Mouse (Mus musculus): ENCODE results near the gene Armc5. TPM values are rescaled to one million over a fixed set of nuclear protein-coding genes. Genes with fewer than 3 reads are reported as not detected.

The Armc5 gene
- polyA plus RNA-seq, 1 experiment from 2014 or later: 8.2 TPM

DNA sequence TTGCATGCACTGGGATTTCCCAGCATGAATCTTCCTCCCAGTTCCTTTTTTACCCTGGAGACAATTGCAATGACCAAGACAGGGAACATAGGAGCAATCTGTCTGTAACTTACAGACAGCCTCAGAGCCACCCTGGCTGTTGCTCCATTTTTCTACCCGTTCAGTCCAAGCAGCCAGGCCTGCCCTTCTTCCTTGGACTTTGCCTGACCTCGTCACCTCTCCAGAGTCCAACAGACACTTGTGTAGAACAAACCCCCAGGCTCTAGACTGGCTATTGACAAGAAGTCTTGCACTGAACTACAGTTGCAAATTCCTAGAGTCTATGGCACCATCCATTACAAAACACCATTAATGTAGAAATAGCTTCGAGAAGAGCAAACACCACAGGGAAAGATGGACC is 27.3 kb upstream of the Armc5 start:
- Histone ChIP-seq H3K36me3 (ENCODE audit: control insufficient read depth, insufficient read depth, low read length) (no peaks in the 10 kb centered on the region), H3K9me3 (ENCODE audit: control insufficient read depth, low read length) (no peaks in the 10 kb centered on the region), H3K4me1 (ENCODE audit: control insufficient read depth in 2 of 2, insufficient read depth in 2 of 2, low read length in 2 of 2) (peaks cover 3 to 4% of the 10 kb centered on the region in 2 experiments; a peak in 2 of 4 replicates), H3K27me3 (ENCODE audit: control insufficient read depth, insufficient read depth, low read length) (no peaks in the 10 kb centered on the region), H3K4me3 (ENCODE audit: control insufficient read depth in 1 of 2, insufficient read depth in 1 of 2, low read depth in 1 of 2, low read length in 2 of 2) (no peak overlapping the region), H3K9ac (ENCODE audit: low read length) (no peak overlapping the region), H3K4me2 (ENCODE audit: low read length) (no peak overlapping the region), H3K27ac (replicated peaks in 1 of 2; ENCODE audit: control insufficient read depth in 1 of 2, insufficient read depth in 1 of 2, low read depth in 2 of 2, low read length in 2 of 2) (no peak overlapping the region)
- WGBS: 56% methylated on average over 3 of the region's 3 CpGs
- no peak for ATAC-seq (ENCODE audit: insufficient number of reproducible peaks, insufficient read depth, low FRiP score, low read depth)

DNA sequence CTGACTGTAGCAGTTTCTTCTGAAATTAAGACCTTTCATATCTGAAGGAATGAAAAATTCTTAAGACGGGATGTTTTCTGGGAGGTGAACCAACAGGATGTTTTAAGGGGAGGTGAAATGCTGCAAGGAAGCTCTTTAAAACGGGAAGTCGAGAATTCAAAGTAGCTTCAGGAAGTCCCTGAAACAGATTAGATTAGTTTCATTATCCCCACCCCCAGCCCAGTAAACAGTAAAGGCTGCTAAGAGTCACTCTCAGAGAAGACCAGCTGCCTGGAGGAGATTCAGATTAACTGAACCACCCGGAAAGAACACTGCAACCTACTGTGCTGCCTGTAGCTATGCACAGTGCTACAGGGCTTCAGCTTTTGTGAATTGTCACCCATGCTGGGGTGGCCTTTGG is 17.2 kb upstream of the Armc5 start:
- Histone ChIP-seq H3K4me2 (ENCODE audit: low read length) (no peak overlapping the region), H3K4me1 (ENCODE audit: control insufficient read depth in 2 of 2, insufficient read depth in 2 of 2, low read length in 2 of 2) (no peaks in the 10 kb centered on the region), H3K4me3 (ENCODE audit: control insufficient read depth in 1 of 2, insufficient read depth in 1 of 2, low read depth in 1 of 2, low read length in 2 of 2) (no peak overlapping the region), H3K9me3 (ENCODE audit: control insufficient read depth, low read length) (no peaks in the 10 kb centered on the region), H3K36me3 (ENCODE audit: control insufficient read depth, insufficient read depth, low read length) (no peaks in the 10 kb centered on the region), H3K27ac (replicated peaks in 1 of 2; ENCODE audit: control insufficient read depth in 1 of 2, insufficient read depth in 1 of 2, low read depth in 2 of 2, low read length in 2 of 2) (no peak overlapping the region), H3K9ac (ENCODE audit: low read length) (no peak overlapping the region), H3K27me3 (ENCODE audit: control insufficient read depth, insufficient read depth, low read length) (no peaks in the 10 kb centered on the region)
- no peak for ATAC-seq (ENCODE audit: insufficient number of reproducible peaks, insufficient read depth, low FRiP score, low read depth)
- 56% methylated on average over 4 of the region's 4 CpGs for WGBS

DNA sequence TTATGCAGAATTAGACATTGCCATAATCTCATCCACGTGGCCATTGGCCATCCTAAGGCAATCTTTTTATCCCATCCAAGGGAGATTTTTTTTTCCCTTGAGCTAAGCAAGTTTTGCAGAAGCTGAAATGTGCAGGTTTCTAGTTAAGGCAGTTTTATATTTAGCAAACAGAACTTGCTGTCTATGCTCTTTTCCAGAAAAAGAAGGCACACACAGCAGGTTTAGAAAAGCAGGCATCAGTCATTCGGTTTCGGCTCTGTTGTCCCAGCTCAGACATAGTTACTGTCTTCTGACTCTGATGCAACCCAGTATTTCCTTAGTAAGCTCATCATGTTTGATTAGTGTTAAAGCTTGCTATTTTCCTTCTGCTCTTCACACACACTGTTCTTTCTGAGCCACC is 16.2 kb upstream of the Armc5 start:
- ATAC-seq (ENCODE audit: insufficient number of reproducible peaks, insufficient read depth, low FRiP score, low read depth): no peak
- no peaks in the 10 kb centered on the region for H3K9me3 ChIP-seq (ENCODE audit: control insufficient read depth, low read length)
- H3K4me1 ChIP-seq (ENCODE audit: control insufficient read depth in 2 of 2, insufficient read depth in 2 of 2, low read length in 2 of 2): no peaks in the 10 kb centered on the region
- H3K4me2 ChIP-seq (ENCODE audit: low read length): no peak overlapping the region
- WGBS: 90% methylated on average over 3 of the region's 3 CpGs
- H3K27me3 ChIP-seq (ENCODE audit: control insufficient read depth, insufficient read depth, low read length): no peaks in the 10 kb centered on the region
- H3K4me3 ChIP-seq (ENCODE audit: control insufficient read depth in 1 of 2, insufficient read depth in 1 of 2, low read depth in 1 of 2, low read length in 2 of 2): no peak overlapping the region
- H3K9ac ChIP-seq (ENCODE audit: low read length): no peak overlapping the region
- H3K36me3 ChIP-seq (ENCODE audit: control insufficient read depth, insufficient read depth, low read length): no peaks in the 10 kb centered on the region
- H3K27ac ChIP-seq (replicated peaks in 1 of 2; ENCODE audit: control insufficient read depth in 1 of 2, insufficient read depth in 1 of 2, low read depth in 2 of 2, low read length in 2 of 2): no peak overlapping the region

DNA sequence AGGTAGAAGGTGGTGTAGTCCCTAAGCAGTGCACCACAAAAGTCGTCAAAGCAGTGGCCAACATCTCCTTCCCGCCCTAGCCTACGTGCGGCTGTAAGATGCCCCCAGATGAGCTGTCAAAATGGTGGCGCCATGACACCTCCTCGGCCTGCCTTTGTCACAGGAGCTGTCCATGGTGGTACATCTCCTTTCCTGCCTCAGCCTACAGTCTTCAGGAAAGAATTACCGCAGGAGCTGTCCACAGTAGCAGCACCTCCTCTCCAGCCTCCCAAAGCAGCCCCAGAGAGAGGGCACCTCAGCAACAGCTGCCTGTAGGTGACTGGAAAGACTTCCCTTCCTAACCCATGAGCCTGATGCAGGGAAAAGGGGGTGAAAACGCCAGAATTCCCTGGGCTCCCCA is 5.4 kb upstream of the Armc5 start:
- Histone ChIP-seq H3K27ac (replicated peaks in 1 of 2; ENCODE audit: control insufficient read depth in 1 of 2, insufficient read depth in 1 of 2, low read depth in 2 of 2, low read length in 2 of 2) (no peak overlapping the region), H3K4me3 (ENCODE audit: control insufficient read depth in 1 of 2, insufficient read depth in 1 of 2, low read depth in 1 of 2, low read length in 2 of 2) (no peak overlapping the region), H3K9ac (ENCODE audit: low read length) (no peak overlapping the region), H3K36me3 (ENCODE audit: control insufficient read depth, insufficient read depth, low read length) (peaks cover 16% of the 10 kb centered on the region), H3K4me1 (ENCODE audit: control insufficient read depth in 2 of 2, insufficient read depth in 2 of 2, low read length in 2 of 2) (peaks cover 2% of the 10 kb centered on the region in 2 experiments; a peak in 2 of 4 replicates), H3K4me2 (ENCODE audit: low read length) (no peak overlapping the region), H3K9me3 (ENCODE audit: control insufficient read depth, low read length) (0 out of 2 replicates have a peak, but pooled peaks cover 2% of the 10 kb centered on the region), H3K27me3 (ENCODE audit: control insufficient read depth, insufficient read depth, low read length) (no peaks in the 10 kb centered on the region)
- WGBS: 37% methylated on average over 8 of the region's 8 CpGs
- no peak for ATAC-seq (ENCODE audit: insufficient number of reproducible peaks, insufficient read depth, low FRiP score, low read depth)

DNA sequence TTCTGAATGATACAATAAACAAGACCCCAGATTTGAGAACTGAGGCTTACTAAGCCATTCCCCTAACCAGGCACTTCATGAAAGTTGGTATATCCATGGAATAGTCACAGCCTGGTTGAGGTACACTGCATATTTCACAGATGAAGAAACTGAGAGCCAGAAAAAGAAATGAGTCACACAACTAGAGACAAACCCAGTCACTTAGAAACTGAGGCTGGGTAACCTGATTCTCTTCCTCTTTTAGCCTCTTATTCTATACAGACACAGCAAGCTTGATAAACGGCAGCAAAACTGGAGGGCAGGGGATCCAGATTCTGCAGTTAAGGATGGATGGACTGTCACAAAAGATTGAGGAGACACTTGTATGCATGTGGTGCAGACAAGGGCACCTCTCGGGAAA is 2.3 kb upstream of the Armc5 start:
- no peak overlapping the region for H3K27ac ChIP-seq (replicated peaks in 1 of 2; ENCODE audit: control insufficient read depth in 1 of 2, insufficient read depth in 1 of 2, low read depth in 2 of 2, low read length in 2 of 2)
- no peaks in the 10 kb centered on the region for H3K27me3 ChIP-seq (ENCODE audit: control insufficient read depth, insufficient read depth, low read length)
- peaks cover 17% of the 10 kb centered on the region for H3K36me3 ChIP-seq (ENCODE audit: control insufficient read depth, insufficient read depth, low read length)
- H3K4me3 ChIP-seq (ENCODE audit: control insufficient read depth in 1 of 2, insufficient read depth in 1 of 2, low read depth in 1 of 2, low read length in 2 of 2): no peak overlapping the region
- H3K9ac ChIP-seq (ENCODE audit: low read length): no peak overlapping the region
- peaks cover 6 to 14% of the 10 kb centered on the region in 2 experiments for H3K4me1 ChIP-seq (ENCODE audit: control insufficient read depth in 2 of 2, insufficient read depth in 2 of 2, low read length in 2 of 2)
- ATAC-seq (ENCODE audit: insufficient number of reproducible peaks, insufficient read depth, low FRiP score, low read depth): no peak
- 74% methylated on average over 2 of the region's 2 CpGs for WGBS
- H3K4me2 ChIP-seq (ENCODE audit: low read length): no peak overlapping the region
- H3K9me3 ChIP-seq (ENCODE audit: control insufficient read depth, low read length): no peaks in the 10 kb centered on the region

DNA sequence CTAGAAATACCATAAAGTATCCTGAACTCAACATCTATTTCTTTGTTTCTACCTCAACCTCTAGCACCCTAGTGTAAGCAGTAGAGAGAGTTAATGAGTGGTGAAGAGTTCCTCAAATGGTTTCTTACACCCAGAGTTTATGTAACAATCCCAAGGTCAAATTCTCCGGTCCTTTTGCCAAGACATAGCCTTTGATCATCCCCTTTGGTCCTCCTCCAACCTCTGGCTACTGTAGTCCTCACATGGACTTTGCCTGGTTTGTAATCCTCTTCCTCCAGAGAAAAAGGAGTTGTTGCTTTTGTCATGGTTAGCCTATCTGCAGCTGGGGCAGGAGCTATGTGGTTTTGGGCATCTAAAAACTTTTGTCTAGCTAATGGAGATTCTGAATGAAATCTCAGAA is 1.7 kb upstream of the Armc5 start:
- Histone ChIP-seq H3K4me3 (ENCODE audit: control insufficient read depth in 1 of 2, insufficient read depth in 1 of 2, low read depth in 1 of 2, low read length in 2 of 2) (no peak overlapping the region), H3K36me3 (ENCODE audit: control insufficient read depth, insufficient read depth, low read length) (peaks cover 24% of the 10 kb centered on the region), H3K27me3 (ENCODE audit: control insufficient read depth, insufficient read depth, low read length) (no peaks in the 10 kb centered on the region), H3K4me1 (ENCODE audit: control insufficient read depth in 2 of 2, insufficient read depth in 2 of 2, low read length in 2 of 2) (peaks cover 6 to 14% of the 10 kb centered on the region in 2 experiments), H3K27ac (replicated peaks in 1 of 2; ENCODE audit: control insufficient read depth in 1 of 2, insufficient read depth in 1 of 2, low read depth in 2 of 2, low read length in 2 of 2) (no peak overlapping the region), H3K9me3 (ENCODE audit: control insufficient read depth, low read length) (no peaks in the 10 kb centered on the region), H3K9ac (ENCODE audit: low read length) (no peak overlapping the region), H3K4me2 (ENCODE audit: low read length) (no peak overlapping the region)
- no peak for ATAC-seq (ENCODE audit: insufficient number of reproducible peaks, insufficient read depth, low FRiP score, low read depth)
- WGBS: 64% methylated on average over 1 of the region's 1 CpGs

DNA sequence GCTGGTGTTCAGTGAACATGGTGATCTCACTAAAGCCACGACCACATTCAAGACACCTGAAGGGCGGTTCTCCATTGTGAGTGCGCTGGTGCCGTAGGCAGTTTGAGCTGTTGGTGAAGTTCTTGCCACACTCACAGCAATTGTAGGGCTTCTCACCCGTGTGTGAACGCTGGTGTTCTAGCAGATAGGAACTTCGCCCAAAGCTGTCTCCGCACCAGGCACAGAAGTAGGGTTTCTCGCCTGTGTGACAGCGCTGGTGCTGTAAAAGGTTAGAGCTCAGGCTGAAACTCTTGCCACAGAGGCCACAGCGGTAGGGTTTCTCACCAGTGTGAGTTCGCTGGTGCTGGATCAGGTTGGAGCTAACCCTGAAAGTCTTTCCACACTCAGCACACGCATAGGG is 716 bp upstream of the Armc5 start:
- H3K27ac ChIP-seq (replicated peaks in 1 of 2; ENCODE audit: control insufficient read depth in 1 of 2, insufficient read depth in 1 of 2, low read depth in 2 of 2, low read length in 2 of 2): no peak overlapping the region
- peaks cover 6 to 14% of the 10 kb centered on the region in 2 experiments for H3K4me1 ChIP-seq (ENCODE audit: control insufficient read depth in 2 of 2, insufficient read depth in 2 of 2, low read length in 2 of 2)
- no peaks in the 10 kb centered on the region for H3K27me3 ChIP-seq (ENCODE audit: control insufficient read depth, insufficient read depth, low read length)
- no peaks in the 10 kb centered on the region for H3K9me3 ChIP-seq (ENCODE audit: control insufficient read depth, low read length)
- H3K36me3 ChIP-seq (ENCODE audit: control insufficient read depth, insufficient read depth, low read length): peaks cover 33% of the 10 kb centered on the region
- no peak overlapping the region for H3K4me3 ChIP-seq (ENCODE audit: control insufficient read depth in 1 of 2, insufficient read depth in 1 of 2, low read depth in 1 of 2, low read length in 2 of 2)
- H3K4me2 ChIP-seq (ENCODE audit: low read length): no peak overlapping the region
- ATAC-seq (ENCODE audit: insufficient number of reproducible peaks, insufficient read depth, low FRiP score, low read depth): no peak
- H3K9ac ChIP-seq (ENCODE audit: low read length): peak overlapping the region; percentile 87; the same call in 1 of the 2 replicates
- WGBS: 89% methylated on average over 13 of the region's 13 CpGs

DNA sequence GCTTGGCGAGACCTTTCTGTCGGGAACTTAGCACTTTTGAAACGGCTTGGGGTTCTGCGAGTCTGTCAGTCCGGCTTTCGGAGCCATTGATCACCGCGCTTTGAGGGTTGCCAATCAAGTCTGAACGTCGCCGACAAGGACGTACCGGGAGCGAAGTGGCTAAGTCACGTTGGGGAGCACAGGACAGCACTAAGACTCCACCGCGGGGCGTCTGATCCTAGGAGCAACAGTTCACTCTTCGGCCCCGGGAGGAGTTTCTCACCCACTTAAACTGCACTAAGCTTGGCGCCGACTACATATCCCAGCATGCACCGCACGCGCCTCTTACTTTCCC is 418 bp downstream of the Armc5 start:
- peak overlapping the region; percentile 76 to 79 for H3K4me3 ChIP-seq (ENCODE audit: control insufficient read depth in 1 of 2, insufficient read depth in 1 of 2, low read depth in 1 of 2, low read length in 2 of 2)
- H3K9me3 ChIP-seq (ENCODE audit: control insufficient read depth, low read length): no peaks in the 10 kb centered on the region
- peak overlapping the region; percentile 84 for H3K4me2 ChIP-seq (ENCODE audit: low read length)
- H3K36me3 ChIP-seq (ENCODE audit: control insufficient read depth, insufficient read depth, low read length): peaks cover 45% of the 10 kb centered on the region
- H3K4me1 ChIP-seq (ENCODE audit: control insufficient read depth in 2 of 2, insufficient read depth in 2 of 2, low read length in 2 of 2): peaks cover 6 to 14% of the 10 kb centered on the region in 2 experiments
- H3K27me3 ChIP-seq (ENCODE audit: control insufficient read depth, insufficient read depth, low read length): no peaks in the 10 kb centered on the region
- ATAC-seq (ENCODE audit: insufficient number of reproducible peaks, insufficient read depth, low FRiP score, low read depth): no peak
- H3K27ac ChIP-seq (replicated peaks in 1 of 2; ENCODE audit: control insufficient read depth in 1 of 2, insufficient read depth in 1 of 2, low read depth in 2 of 2, low read length in 2 of 2): peak overlapping the region; percentile 97
- H3K9ac ChIP-seq (ENCODE audit: low read length): peak overlapping the region; percentile 87
- WGBS: under 1% methylated on average over 25 of the region's 25 CpGs
